ENCODE assay signal across 7 mouse cellular contexts in genomic region chr4:120569486-120570437, GRCm38 (mm10). TPM values are rescaled to one million over a fixed set of nuclear protein-coding genes. Genes with fewer than 3 reads are reported as not detected.
A peak's percentile ranks its signal among the peaks of the same experiment; 100 is the strongest.
DNase-seq lines count a peak whose midpoint lies in the region; ATAC-seq lines count a peak whose summit lies in the region.

Gene Ctps, minus strand, starts transcription at chr4:120570276.

- peak; percentile 98 for ATAC-seq in intestine, embryonic 16.5 days
- peak; percentile 97 for ATAC-seq in midbrain, embryonic 11.5 days (ENCODE audit: low FRiP score)

- H3K27ac ChIP-seq in intestine, embryonic 16.5 days (ENCODE audit: low read length) = peak within 1 kb of the TSS; percentile 93
- H3K27ac ChIP-seq in midbrain, embryonic 11.5 days (ENCODE audit: low read depth, low read length) = peak within 1 kb of the TSS; percentile 89

- under 1% methylated on average over 96 of the region's 97 CpGs for WGBS in intestine, embryonic 16.5 days
- WGBS in midbrain, embryonic 11.5 days = under 1% methylated on average over 97 of the region's 97 CpGs

- no peaks in the 10 kb centered on the region for H3K27me3 ChIP-seq in intestine, embryonic 16.5 days (replicated peaks; ENCODE audit: control insufficient read depth, insufficient read depth, low read length)
- H3K27me3 ChIP-seq in midbrain, embryonic 11.5 days (ENCODE audit: control insufficient read depth, insufficient read depth, low read length) = no peaks in the 10 kb centered on the region

- H3K36me3 ChIP-seq in intestine, embryonic 16.5 days (ENCODE audit: control insufficient read depth, insufficient read depth, low read length) = no peaks in the 10 kb centered on the region
- no peaks in the 10 kb centered on the region for H3K36me3 ChIP-seq in midbrain, embryonic 11.5 days (ENCODE audit: control insufficient read depth, insufficient read depth, low read length)

- no peaks in the 10 kb centered on the region for H3K9me3 ChIP-seq in intestine, embryonic 16.5 days (ENCODE audit: control insufficient read depth, low read length)
- H3K9me3 ChIP-seq in midbrain, embryonic 11.5 days (ENCODE audit: control insufficient read depth, low read length) = no peaks in the 10 kb centered on the region

- DNase-seq in adrenal gland, adult 2 months = peak; percentile 97
- peak; percentile 92 for DNase-seq in embryo, embryonic 11.5 days (ENCODE audit: low read depth, low spot score)
- DNase-seq in gastrocnemius, postnatal 4 days (ENCODE audit: low spot score in 2 of 2) = peak; percentile 94 to 96
- peak; percentile 95 for DNase-seq in left cerebral cortex, postnatal 36 days (ENCODE audit: low spot score in 2 of 2)
- peak; percentile 100 for DNase-seq in midbrain, embryonic 11.5 days (ENCODE audit: low spot score, missing footprints)
- peak; percentile 94 for DNase-seq in skeletal muscle tissue, adult 2 months (ENCODE audit: low read depth, low spot score)

- intact Hi-C loops in left cerebral cortex, postnatal 36 days (cut with DNase I) = no loop called here

- H3K9ac ChIP-seq in intestine, embryonic 16.5 days (ENCODE audit: low read depth, low read length) = peak within 1 kb of the TSS; percentile 92
- peak within 1 kb of the TSS; percentile 93 for H3K9ac ChIP-seq in midbrain, embryonic 11.5 days (ENCODE audit: low read length)

- peak within 1 kb of the TSS; percentile 89 for H3K4me3 ChIP-seq in intestine, embryonic 16.5 days (ENCODE audit: low read length)
- peak within 1 kb of the TSS; percentile 76 for H3K4me3 ChIP-seq in midbrain, embryonic 11.5 days (ENCODE audit: low read depth, low read length)

- H3K4me1 ChIP-seq in intestine, embryonic 16.5 days (ENCODE audit: control insufficient read depth, insufficient read depth, low read length) = peaks cover 26% of the 10 kb centered on the region
- H3K4me1 ChIP-seq in midbrain, embryonic 11.5 days (ENCODE audit: control insufficient read depth, insufficient read depth, low read length) = peaks cover 15% of the 10 kb centered on the region

- peak within 1 kb of the TSS; percentile 80 for H3K4me2 ChIP-seq in intestine, embryonic 16.5 days (ENCODE audit: low read depth, low read length)
- H3K4me2 ChIP-seq in midbrain, embryonic 11.5 days = peak within 1 kb of the TSS; percentile 68

RNA-seq across cellular contexts. Expression of gene Ctps, which starts in this region (rescaled TPM):
- total RNA-seq in adrenal gland, adult 2 months (2021) = 10 to 100 TPM; 29.5 to 39.8 TPM
- 3.3 and 4.4 TPM in 2 replicates for polyA plus RNA-seq in adrenal gland, adult 2 months (2012; rRNA removed)
- total RNA-seq in gastrocnemius, postnatal 4 days (2021) = 10 to 100 TPM; 33.4 to 35.3 TPM
- polyA plus RNA-seq in intestine, embryonic 16.5 days (2015; fragmentation: Nextera tagmentation; extraction: Ambion mirVana) = 52.5 and 63.0 TPM in 2 replicates
- 10 to 100 TPM; 42.7 to 46.1 TPM for total RNA-seq in left cerebral cortex, postnatal 36 days (2021)
- 132 and 134 TPM in 2 replicates for polyA plus RNA-seq in midbrain, embryonic 11.5 days (2014; fragmentation: Nextera tagmentation; extraction: Ambion mirVana)

Comparison
In these comparisons a context has a peak if more than half of its experiments do, and no peak if none do; other contexts are left out.
1. Peak in every context shown above with its lines: DNase-seq, ATAC-seq, H3K4me3 ChIP-seq and H3K27ac ChIP-seq.